Comparison of ENCODE assay signal across 18 mouse cellular contexts in genomic region chr8:123857361-123857760, GRCm38 (mm10). TPM values are rescaled to one million over a fixed set of nuclear protein-coding genes. Genes with fewer than 3 reads are reported as not detected.
A peak's percentile ranks its signal among the peaks of the same experiment; 100 is the strongest.
DNase-seq lines count a peak whose midpoint lies in the region; ATAC-seq and TF ChIP-seq lines count a peak whose summit lies in the region.
"Had no signal": no experiment of that assay in that cellular context is flagged by ENCODE, and none has a peak within 500 bp of the region (broad histone marks: within the 10 kb centered on the region; RNA-seq: fewer than 3 reads in every experiment).

No protein-coding gene starts in this region.

- H3K4me3 ChIP-seq in embryonic facial prominence, embryonic 12.5 days: no peak overlapping the region
- H3K4me3 ChIP-seq in embryonic facial prominence, embryonic 10.5 days: no peak overlapping the region
- peak overlapping the region; percentile 74 for H3K4me3 ChIP-seq in left cerebral cortex, adult 2 months
- H3K4me3 ChIP-seq in liver, embryonic 14.5 days (ENCODE audit: insufficient read depth in 1 of 2, low read depth in 2 of 2, low read length in 2 of 2): peak overlapping the region in 1 of 2 experiments; percentile 87; a peak in 1 of 4 replicates
- H3K4me3 ChIP-seq in kidney, embryonic 15.5 days (replicated peaks): no peak overlapping the region

- ATAC-seq in embryonic facial prominence, embryonic 12.5 days (ENCODE audit: insufficient number of reproducible peaks, insufficient read depth, low FRiP score, low TSS enrichment): no peak
- ATAC-seq in liver, embryonic 14.5 days (ENCODE audit: insufficient read depth): no peak
- no peak for ATAC-seq in kidney, embryonic 15.5 days (replicated peaks; ENCODE audit: low FRiP score)
- ATAC-seq: activated CD4-positive, CD25-positive, alpha-beta regulatory T cell, adult 4 months had no signal

- H3K36me3 ChIP-seq in embryonic facial prominence, embryonic 12.5 days: no peaks in the 10 kb centered on the region
- no peaks in the 10 kb centered on the region for H3K36me3 ChIP-seq in embryonic facial prominence, embryonic 10.5 days (replicated peaks)
- no peaks in the 10 kb centered on the region for H3K36me3 ChIP-seq in liver, embryonic 14.5 days (replicated peaks; ENCODE audit: control insufficient read depth, insufficient read depth, low read depth)
- no peaks in the 10 kb centered on the region for H3K36me3 ChIP-seq in kidney, embryonic 15.5 days
- H3K36me3 ChIP-seq: limb, embryonic 10.5 days; lung, embryonic 15.5 days had no signal

- WGBS in embryonic facial prominence, embryonic 12.5 days: 79% methylated on average over 3 of the region's 3 CpGs
- WGBS in embryonic facial prominence, embryonic 10.5 days: 75% methylated on average over 3 of the region's 3 CpGs
- 64% methylated on average over 3 of the region's 3 CpGs for WGBS in liver, embryonic 14.5 days (ENCODE audit: insufficient replicate concordance)
- WGBS in kidney, embryonic 15.5 days: 80% methylated on average over 3 of the region's 3 CpGs

- peak overlapping the region; percentile 93; the same call in 1 of the 2 replicates for H3K4me2 ChIP-seq in embryonic facial prominence, embryonic 12.5 days (replicated peaks)
- peak overlapping the region; percentile 81 for H3K4me2 ChIP-seq in liver, embryonic 14.5 days (ENCODE audit: low read depth)
- H3K4me2 ChIP-seq in kidney, embryonic 15.5 days: no peak overlapping the region

- H3K27me3 ChIP-seq in embryonic facial prominence, embryonic 12.5 days: peaks cover 5% of the 10 kb centered on the region
- peaks cover 27% of the 10 kb centered on the region for H3K27me3 ChIP-seq in embryonic facial prominence, embryonic 10.5 days (replicated peaks; ENCODE audit: low read depth, poor library complexity, severe bottlenecking)
- H3K27me3 ChIP-seq in liver, embryonic 14.5 days (ENCODE audit: control insufficient read depth, insufficient read depth, low read length): peaks cover 11% of the 10 kb centered on the region
- peaks cover 33% of the 10 kb centered on the region for H3K27me3 ChIP-seq in kidney, embryonic 15.5 days

- no peak for TF ChIP-seq CTCF in left cerebral cortex, adult 2 months (IDR thresholded peaks at IDR 0.05)
- TF ChIP-seq CTCF in liver, embryonic 14.5 days (IDR thresholded peaks at IDR 0.05; ENCODE audit: low read depth): no peak

- no peaks in the 10 kb centered on the region; the same call in 1 of the 2 replicates for H3K9me3 ChIP-seq in embryonic facial prominence, embryonic 12.5 days
- H3K9me3 ChIP-seq in embryonic facial prominence, embryonic 10.5 days: 0 out of 2 replicates have a peak, but pooled peaks cover 4% of the 10 kb centered on the region
- H3K9me3 ChIP-seq in liver, embryonic 14.5 days (ENCODE audit: control insufficient read depth, low read length): no peaks in the 10 kb centered on the region
- no peaks in the 10 kb centered on the region for H3K9me3 ChIP-seq in kidney, embryonic 15.5 days (replicated peaks)
- H3K9me3 ChIP-seq: limb, embryonic 10.5 days; lung, embryonic 15.5 days had no signal

- DNase-seq in embryonic facial prominence, embryonic 10.5 days (ENCODE audit: low spot score): no peak
- DNase-seq in left cerebral cortex, adult 2 months (ENCODE audit: extremely low spot score in 1 of 2, low spot score in 2 of 2): no peak
- DNase-seq in left cerebral cortex, adult 9 months (ENCODE audit: low spot score in 2 of 2): no peak
- DNase-seq in brain, adult 2 months (ENCODE audit: low read depth, low spot score): peak; percentile 62
- no peak for DNase-seq in liver, embryonic 14.5 days (ENCODE audit: low read depth in 3 of 3, low spot score in 3 of 3)
- no peak for DNase-seq in frontal cortex, postnatal 10 days (ENCODE audit: low spot score in 2 of 2)
- DNase-seq: heart, postnatal 36 days; kidney, adult 18-20 months; kidney, postnatal 25 days; layer of hippocampus, postnatal 36 days; right cerebral cortex, postnatal 14 days; thymus, postnatal 4 days had no signal

- H3K9ac ChIP-seq in embryonic facial prominence, embryonic 12.5 days: no peak overlapping the region
- no peak overlapping the region for H3K9ac ChIP-seq in liver, embryonic 14.5 days (replicated peaks)
- H3K9ac ChIP-seq in kidney, embryonic 15.5 days: no peak overlapping the region
- H3K9ac ChIP-seq: lung, embryonic 15.5 days had no signal

- intact Hi-C loops in left cerebral cortex, adult 2 months (cut with DNase I): no loop called here

- peaks cover 9% of the 10 kb centered on the region; the same call in 1 of the 2 replicates for H3K4me1 ChIP-seq in embryonic facial prominence, embryonic 12.5 days
- peaks cover 23% of the 10 kb centered on the region for H3K4me1 ChIP-seq in embryonic facial prominence, embryonic 10.5 days
- H3K4me1 ChIP-seq in liver, embryonic 14.5 days (replicated peaks; ENCODE audit: control insufficient read depth in 2 of 2, insufficient read depth in 2 of 2, low read length in 1 of 2): peaks cover 7 to 8% of the 10 kb centered on the region in 2 experiments; a peak in 3 of 4 replicates
- peaks cover 16% of the 10 kb centered on the region for H3K4me1 ChIP-seq in kidney, embryonic 15.5 days

- H3K27ac ChIP-seq in embryonic facial prominence, embryonic 12.5 days: no peak overlapping the region
- H3K27ac ChIP-seq in embryonic facial prominence, embryonic 10.5 days (replicated peaks): no peak overlapping the region
- H3K27ac ChIP-seq in left cerebral cortex, adult 2 months: peak overlapping the region; percentile 97
- no peak overlapping the region for H3K27ac ChIP-seq in liver, embryonic 14.5 days
- no peak overlapping the region for H3K27ac ChIP-seq in kidney, embryonic 15.5 days
- H3K27ac ChIP-seq: limb, embryonic 10.5 days; lung, embryonic 15.5 days had no signal

- no peak for TF ChIP-seq EP300 in liver, embryonic 14.5 days (IDR thresholded peaks at IDR 0.05; ENCODE audit: low read depth)

RNA-seq across cellular contexts. Expression of gene Ccsap, which starts 2.6 kb away (rescaled TPM):
- 7.1 and 7.4 TPM in 2 replicates for polyA plus RNA-seq in embryonic facial prominence, embryonic 12.5 days (2016; fragmentation: Nextera tagmentation; extraction: Ambion mirVana)
- polyA plus RNA-seq in embryonic facial prominence, embryonic 10.5 days (2016; fragmentation: Nextera tagmentation; extraction: Ambion mirVana): 5.4 and 5.6 TPM in 2 replicates
- total RNA-seq in left cerebral cortex, adult 2 months (2021): 10 to 100 TPM; 65.9 to 75.4 TPM
- 2.9 and 3.5 TPM in 2 replicates for polyA plus RNA-seq in liver, embryonic 14.5 days (2012; rRNA removed)
- polyA plus RNA-seq in liver, embryonic 14.5 days (2014; fragmentation: Nextera tagmentation; extraction: Ambion mirVana): 2.4 and 2.7 TPM in 2 replicates
- 3.5 TPM in 2 replicates for polyA plus RNA-seq in kidney, embryonic 15.5 days (2015; fragmentation: Nextera tagmentation; extraction: Ambion mirVana)

RNA-seq across cellular contexts. Expression of gene Acta1, which starts 37.2 kb away (rescaled TPM):
- polyA plus RNA-seq in embryonic facial prominence, embryonic 12.5 days (2016; fragmentation: Nextera tagmentation; extraction: Ambion mirVana): 53.1 and 82.4 TPM in 2 replicates
- polyA plus RNA-seq in embryonic facial prominence, embryonic 10.5 days (2016; fragmentation: Nextera tagmentation; extraction: Ambion mirVana): 0.80 and 1.3 TPM in 2 replicates
- total RNA-seq in left cerebral cortex, adult 2 months (2021): 10 to 100 TPM; 11.1 to 12.2 TPM
- 1.9 and 2.2 TPM in 2 replicates for polyA plus RNA-seq in liver, embryonic 14.5 days (2012; rRNA removed)
- 0.21 and 0.83 TPM in 2 replicates for polyA plus RNA-seq in liver, embryonic 14.5 days (2014; fragmentation: Nextera tagmentation; extraction: Ambion mirVana)
- polyA plus RNA-seq in kidney, embryonic 15.5 days (2015; fragmentation: Nextera tagmentation; extraction: Ambion mirVana): 132 and 232 TPM in 2 replicates
- total RNA-seq: common myeloid progenitor, adult 5-6 weeks had no signal

RNA-seq across cellular contexts. Expression of gene Rab4a, which starts 51.6 kb away (rescaled TPM):
- polyA plus RNA-seq in embryonic facial prominence, embryonic 12.5 days (2016; fragmentation: Nextera tagmentation; extraction: Ambion mirVana): 50.3 and 55.9 TPM in 2 replicates
- 56.8 and 58.0 TPM in 2 replicates for polyA plus RNA-seq in embryonic facial prominence, embryonic 10.5 days (2016; fragmentation: Nextera tagmentation; extraction: Ambion mirVana)
- total RNA-seq in left cerebral cortex, adult 2 months (2021): 10 to 100 TPM; 39.8 to 48.9 TPM
- polyA plus RNA-seq in liver, embryonic 14.5 days (2012; rRNA removed): 12.6 and 12.9 TPM in 2 replicates
- polyA plus RNA-seq in liver, embryonic 14.5 days (2014; fragmentation: Nextera tagmentation; extraction: Ambion mirVana): 23.7 and 24.2 TPM in 2 replicates
- 39.6 and 44.9 TPM in 2 replicates for polyA plus RNA-seq in kidney, embryonic 15.5 days (2015; fragmentation: Nextera tagmentation; extraction: Ambion mirVana)

Comparison
In these comparisons a context has a peak if more than half of its experiments do, and no peak if none do; other contexts are left out.
1. RNA of gene Acta1, which starts 37.2 kb away (polyA plus RNA-seq): 132 to 232 TPM in kidney, embryonic 15.5 days and 53.1 to 82.4 TPM in embryonic facial prominence, embryonic 12.5 days; 0.21 to 2.2 TPM in liver, embryonic 14.5 days and 0.80 to 1.3 TPM in embryonic facial prominence, embryonic 10.5 days; every median in the first group is over 10 times any median in the second.